Mouse (Mus musculus) CD4-positive naive resting alpha-beta T cell, adult 57 days (primary cell): ENCODE measurements around the gene Gm2030. TPM values are rescaled to one million over a fixed set of nuclear protein-coding genes. Genes with fewer than 3 reads are reported as not detected.

Source experiments
- total RNA-seq: library from RNA; stranded (reverse); gene quantifications from one replicate; pipeline ENCODE4 v1.2.4, GENCODE M21; 2023

Gm2030 gene
- not detected for total RNA-seq

DNA sequence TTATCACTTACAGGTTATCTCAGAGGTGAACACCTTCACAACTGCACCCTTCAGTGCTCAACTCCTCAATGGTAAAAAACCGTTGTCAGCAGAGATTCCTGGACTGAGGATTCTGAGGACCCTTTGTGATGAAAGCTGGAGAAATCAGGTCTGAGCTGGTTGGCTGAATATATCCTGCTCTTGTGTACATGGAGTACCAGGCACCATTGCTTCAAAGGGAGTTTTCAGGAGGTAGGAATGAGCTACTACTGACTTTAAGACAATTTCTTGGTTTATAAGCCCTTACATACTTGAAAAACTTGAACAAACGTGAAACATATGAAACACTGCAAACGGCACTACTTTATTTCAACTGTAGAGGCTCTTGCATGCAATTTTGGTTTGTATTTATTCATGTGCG is at the start of gene Gm2030:
Gene Gm2030, minus strand, starts transcription at position 101 of the 400 bp plus-strand sequence.

Other genes with a start within 250 kb of the Gm2030 start
- gene Gm2012, start 78.7 kb downstream of the Gm2030 start, total RNA-seq: not detected
- not detected for gene Slx, start 235.5 kb upstream of the Gm2030 start, total RNA-seq